Mouse (Mus musculus) T-helper 1 cell (primary cell): ENCODE measurements around the gene Pcsk7.

Experiments used
- in situ Hi-C: fragments of 300-600 bp; cut with MboI, MseI; formaldehyde crosslinking; loops from one replicate; pipeline ENCODE4 v1.15.1; 2025; ENCODE audit warnings: high pct_unique_total_duplicates

Gene Pcsk7

DNA sequence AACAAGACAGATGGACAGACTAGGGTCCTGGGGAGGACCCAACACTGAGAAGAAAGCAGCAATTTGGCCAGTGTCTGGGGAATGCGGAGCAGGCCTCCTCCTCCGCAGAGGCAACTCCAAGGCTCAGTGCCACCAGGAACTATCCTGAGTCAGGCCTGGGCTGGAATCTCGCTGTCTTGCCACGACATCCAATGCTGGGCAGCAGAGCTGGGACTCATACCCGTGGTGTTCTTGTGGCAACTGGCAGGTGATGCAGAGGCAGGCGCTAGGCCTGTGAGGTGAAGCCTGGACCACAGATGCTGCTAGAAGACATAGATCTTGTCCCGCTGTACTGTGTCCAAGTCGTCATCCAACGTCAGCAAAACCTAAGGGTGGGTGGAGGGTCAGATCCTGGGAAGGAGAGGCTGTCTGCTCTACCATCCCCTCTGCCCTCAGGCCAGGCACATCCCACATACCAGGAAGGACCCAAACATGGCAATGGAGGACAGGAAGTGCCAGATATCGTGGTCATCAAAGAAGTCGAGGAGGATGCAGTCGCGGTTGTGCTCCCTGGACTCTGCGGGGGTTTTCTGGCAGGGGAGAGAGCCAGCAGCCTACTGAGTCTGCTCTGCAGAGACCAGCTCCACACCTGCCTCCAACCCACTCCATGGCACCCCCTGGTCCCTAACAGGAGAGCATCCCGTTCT lies 32.8 kb downstream of the Pcsk7 start:
- in situ Hi-C loops: no loop called here

DNA sequence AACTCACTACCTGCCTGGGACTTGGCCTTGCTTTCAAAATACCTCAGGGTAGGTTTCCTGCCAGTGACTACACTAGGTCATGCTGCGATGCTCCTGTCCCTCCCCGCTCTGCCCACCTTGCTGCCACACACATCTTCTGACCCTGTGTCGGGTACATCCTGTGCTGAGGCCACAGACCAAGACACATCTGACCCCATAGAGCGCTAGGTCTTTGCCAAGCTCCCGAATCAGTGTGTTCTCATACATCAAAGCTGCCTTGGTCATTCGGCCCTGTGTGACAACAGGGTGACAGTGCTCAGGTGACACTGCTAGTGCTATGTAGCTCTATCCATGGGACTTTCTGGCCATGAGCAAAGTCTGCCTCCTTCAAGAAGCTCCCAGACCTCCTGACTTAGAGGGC lies 33.5 kb downstream of the Pcsk7 start:
- in situ Hi-C loops: no loop called here

DNA sequence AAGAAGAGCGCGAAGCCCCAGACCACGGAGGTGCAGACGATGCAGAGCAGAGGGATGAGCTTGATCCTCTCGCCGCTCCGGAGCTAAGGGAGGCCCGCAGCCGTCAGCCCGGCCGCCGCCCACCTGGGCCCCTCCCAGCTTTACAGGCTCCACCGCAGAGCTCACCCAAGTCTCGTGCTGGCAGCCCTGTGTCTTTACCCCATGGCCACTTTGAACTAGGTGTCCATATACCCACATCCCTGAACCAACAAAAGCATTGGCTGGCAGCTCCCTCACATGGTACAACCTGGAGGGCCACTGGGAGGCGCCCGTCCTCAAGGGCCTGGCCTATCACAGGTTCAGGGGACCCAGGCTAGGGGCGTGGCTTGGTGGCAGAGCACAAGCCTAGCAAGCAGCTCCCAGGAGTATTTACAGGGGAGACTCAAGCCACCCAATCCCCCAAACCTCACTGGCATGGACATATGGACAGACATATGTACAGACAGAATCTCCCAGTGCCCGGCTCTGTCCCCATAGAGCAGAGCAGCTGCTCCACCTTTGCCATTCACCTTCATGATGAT lies 35.1 kb downstream of the Pcsk7 start:
- in situ Hi-C loops: no loop called here

DNA sequence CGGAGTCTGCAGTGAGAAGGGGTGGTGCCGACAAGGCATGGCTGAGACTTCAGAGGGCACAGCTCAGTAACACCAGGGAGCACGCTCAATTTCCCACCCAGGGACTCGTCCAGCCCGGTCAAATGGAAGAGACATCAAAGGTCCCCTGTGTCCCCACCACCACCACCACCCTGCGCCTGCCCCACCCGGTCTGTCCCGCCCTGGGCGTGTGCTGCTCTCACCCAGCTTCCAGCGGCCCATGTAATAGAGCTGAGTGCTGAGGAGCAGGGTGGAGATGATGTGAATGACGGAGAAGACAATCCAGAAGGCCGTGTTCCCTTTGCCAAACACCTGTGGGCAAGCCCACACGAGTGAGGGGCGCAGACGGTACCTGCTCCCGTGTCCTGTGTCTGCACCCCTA lies 36.2 kb downstream of the Pcsk7 start:
- in situ Hi-C loops: no loop called here

DNA sequence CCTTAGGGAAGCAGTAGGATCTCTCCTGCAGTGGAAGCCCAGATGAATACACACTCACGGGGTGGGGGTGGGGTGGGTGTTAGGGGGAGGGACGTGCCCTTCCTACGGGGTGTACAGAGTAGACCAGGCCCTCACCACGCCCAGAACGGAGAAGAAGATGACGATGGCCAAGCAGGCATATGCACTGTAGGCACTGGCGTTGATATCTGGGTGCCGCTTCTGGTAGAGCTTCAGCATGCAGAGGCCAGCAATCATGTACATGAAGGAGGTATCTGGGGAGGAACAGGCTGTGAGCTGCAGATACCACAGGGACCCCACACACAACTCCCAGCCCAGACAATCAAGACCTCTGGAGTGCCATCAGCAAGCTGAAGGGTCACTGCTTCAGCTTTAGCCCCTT lies 36.6 kb downstream of the Pcsk7 start:
- in situ Hi-C loops: no loop called here

DNA sequence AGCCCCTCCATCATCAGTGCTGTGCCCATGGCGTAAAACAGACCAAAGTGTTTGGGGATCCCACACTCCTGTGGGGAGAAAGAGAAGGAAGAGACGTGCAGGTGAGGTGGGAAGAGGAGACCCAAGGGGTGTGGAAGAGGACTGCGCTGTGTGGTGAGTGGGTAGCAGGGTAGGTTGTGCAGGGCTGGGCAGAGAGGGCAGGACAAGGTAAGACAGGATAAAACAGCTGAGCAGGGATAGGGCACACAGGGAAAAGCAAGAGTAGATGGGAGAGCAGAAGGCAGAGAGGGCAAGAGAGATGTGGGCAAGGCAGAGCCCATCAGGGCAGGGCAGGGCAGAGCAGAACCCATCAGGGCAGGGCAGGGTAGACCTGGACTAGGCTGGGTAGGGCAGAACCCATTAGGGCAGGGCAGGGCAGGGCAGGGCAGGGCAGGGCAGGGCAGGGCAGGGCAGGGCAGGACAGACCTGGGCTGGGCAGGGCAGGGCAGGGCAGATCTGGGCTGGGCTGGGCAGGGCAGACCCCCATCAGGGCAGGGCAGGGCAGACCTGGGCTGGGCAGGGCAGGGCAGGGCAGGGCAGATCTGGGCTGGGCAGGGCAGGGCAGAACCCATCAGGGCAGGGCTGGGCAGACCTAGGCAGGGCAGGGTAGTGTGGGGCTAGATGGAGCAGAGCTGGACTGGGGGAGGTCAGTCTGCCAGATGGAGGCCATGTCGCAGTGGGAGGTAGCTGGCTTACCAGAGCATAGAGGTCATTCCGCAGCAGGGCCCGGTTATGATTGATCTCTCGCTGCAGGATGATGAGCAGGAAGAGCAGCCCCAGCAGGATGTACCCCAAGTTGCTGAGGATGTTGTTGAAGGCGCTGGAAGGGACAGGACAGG lies 37.6 kb downstream of the Pcsk7 start:
- in situ Hi-C loops: no loop called here

DNA sequence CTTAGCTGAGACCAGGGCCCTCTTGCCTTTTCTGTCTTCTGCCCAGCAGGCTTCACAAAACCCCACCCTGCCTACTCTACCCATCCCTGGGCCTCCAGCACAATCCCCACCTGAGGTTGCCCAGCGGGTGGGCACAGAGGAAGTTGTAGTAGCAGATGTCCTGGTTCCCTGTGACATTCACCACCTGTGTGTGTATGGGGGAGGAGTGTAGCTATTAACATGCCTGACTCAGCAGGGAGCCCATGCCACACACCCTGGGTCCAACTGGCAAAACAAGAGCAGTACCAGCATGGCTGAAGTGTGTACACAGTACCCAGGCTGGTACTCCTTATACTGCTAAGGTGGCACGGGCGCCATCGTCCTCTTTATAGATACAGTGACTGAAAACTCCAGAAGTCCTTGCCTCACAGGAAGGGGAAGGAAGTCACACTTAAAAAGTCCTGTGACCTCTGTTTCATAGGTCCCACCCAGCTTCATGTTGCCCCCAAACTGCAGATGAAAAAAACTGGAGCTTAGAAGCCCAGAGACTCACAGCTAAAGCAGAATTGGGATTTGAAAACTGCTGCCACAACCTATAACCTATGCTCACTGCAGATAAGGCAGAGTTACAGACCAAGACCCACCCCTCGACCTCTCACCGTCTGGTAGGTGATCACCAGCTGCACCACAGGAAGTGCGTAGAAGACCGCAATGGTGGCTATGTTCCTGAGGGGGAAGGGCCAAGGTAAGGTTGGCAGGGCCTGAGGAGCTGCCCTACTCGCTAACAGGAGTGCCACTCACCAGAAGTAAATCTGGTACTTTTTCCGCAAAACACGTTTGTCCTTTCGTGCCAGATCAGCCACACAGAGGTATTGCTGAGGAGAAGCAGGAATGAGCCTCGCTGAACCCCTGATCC lies 38.5 kb downstream of the Pcsk7 start:
- in situ Hi-C loops: loop anchor here (5.0 kb wide), 1 partner anchor 32 kb away; no protein-coding TSS in a partner anchor

DNA sequence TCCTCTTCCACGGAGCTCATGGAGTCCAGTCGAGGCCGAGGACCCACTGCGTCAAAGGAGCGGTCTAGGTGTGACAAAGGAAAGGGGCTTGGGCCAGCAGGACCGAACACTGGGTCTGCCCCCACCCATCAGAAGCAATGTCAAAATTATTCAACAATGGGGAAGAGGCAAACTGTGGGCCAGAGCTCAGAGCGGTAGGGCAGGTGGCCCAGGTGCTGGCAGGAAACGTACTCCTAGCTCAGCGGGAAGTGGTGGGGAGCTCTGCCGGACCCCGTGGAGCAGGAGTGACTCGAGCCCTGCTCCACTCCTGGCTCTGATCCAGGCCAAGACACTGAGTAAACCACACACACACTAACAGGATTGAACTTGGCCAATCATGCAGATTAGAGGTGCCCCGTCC lies 39.4 kb downstream of the Pcsk7 start:
- in situ Hi-C loops: loop anchor here (5.0 kb wide), 1 partner anchor 33 kb away; no protein-coding TSS in a partner anchor

DNA sequence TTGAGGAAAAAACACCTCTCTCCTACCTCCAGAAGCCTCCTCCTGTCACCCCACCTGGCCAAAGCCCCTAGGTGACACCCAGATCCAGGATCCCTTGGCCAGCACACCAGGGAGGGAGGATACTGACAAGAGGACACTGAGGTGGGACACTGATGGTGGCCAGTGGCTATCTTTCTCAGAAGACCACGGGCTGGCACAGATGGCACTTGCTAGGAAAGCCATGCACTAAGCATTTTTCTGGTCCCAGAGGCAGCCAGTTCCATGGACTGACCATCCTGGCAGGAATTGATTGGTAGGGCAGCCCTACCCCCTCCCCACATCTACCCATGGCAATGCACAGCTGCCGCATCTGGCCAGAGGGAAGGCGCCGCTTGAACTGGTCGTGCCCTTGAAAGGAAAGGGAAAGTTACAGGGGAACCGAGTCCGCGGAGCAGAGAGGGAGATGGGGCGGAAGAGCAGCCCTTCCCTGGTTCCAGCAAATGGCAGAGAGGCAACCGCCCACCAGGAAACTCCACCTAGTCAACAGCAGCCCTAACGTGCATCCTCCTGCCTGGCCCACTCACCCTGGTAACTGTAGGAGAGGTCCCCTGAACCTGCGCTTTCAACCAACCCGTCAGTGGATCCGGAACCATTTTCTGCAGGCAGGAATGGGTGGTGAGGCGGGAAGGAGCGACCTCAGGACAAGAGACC lies 40.0 kb downstream of the Pcsk7 start:
- in situ Hi-C loops: loop anchor here (5.0 kb wide), 1 partner anchor 34 kb away; no protein-coding TSS in a partner anchor

DNA sequence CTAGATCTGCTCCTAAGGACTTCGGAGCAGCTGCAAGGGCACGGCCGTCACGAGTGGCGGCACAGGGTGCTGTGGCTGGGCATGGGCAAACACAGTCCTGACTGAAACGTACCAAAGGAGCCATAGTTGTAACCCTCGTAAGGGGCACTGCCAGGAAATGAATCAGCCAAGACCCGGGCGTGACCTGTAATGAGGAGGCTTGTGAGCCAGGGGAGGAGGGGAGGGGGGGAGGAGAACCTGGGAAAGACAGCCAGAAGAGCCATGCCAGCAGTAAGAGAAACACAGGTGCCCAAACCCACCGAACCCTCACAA lies 40.5 kb downstream of the Pcsk7 start:
- in situ Hi-C loops: loop anchor here (5.0 kb wide), 1 partner anchor 35 kb away; no protein-coding TSS in a partner anchor

DNA sequence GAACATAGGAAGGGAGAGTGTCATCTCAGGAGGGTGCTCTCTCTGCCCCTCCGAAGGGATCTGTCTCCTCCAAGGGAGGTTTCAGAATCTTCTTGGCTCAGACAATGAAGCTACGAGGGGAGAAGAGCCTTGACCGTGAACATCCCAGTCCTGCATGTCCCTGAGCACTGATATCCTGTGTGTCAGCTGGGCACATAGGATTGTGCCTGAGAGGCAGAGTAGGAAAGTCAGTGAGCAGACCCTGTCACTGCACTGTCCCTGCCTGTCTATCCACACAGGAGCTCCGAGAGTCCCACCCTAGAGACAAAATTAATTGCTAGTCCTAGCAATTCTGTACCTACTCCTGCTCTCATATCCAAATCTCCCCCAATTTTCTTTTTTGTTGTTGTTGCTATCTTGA lies 45.8 kb downstream of the Pcsk7 start:
- in situ Hi-C loops: no loop called here

DNA sequence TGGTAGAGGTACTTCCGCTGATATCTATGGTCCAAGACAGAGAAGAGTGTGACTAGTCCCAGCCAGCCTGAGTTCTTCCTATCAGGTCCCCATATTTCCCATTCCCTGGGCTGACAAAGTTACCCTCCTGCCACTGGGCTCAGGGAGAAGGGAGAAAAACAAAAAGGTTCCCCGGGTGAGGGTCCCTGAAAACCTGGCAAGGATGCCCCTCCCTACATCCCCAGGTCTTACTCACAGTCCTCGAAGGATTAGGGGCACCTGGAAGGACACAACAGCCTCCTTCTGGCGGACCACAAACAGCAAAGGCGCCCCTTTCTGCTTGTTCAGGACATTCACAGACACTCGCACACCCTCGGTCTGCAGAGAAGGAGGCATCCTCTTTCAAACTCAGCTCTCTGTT lies 46.6 kb downstream of the Pcsk7 start:
- in situ Hi-C loops: no loop called here

DNA sequence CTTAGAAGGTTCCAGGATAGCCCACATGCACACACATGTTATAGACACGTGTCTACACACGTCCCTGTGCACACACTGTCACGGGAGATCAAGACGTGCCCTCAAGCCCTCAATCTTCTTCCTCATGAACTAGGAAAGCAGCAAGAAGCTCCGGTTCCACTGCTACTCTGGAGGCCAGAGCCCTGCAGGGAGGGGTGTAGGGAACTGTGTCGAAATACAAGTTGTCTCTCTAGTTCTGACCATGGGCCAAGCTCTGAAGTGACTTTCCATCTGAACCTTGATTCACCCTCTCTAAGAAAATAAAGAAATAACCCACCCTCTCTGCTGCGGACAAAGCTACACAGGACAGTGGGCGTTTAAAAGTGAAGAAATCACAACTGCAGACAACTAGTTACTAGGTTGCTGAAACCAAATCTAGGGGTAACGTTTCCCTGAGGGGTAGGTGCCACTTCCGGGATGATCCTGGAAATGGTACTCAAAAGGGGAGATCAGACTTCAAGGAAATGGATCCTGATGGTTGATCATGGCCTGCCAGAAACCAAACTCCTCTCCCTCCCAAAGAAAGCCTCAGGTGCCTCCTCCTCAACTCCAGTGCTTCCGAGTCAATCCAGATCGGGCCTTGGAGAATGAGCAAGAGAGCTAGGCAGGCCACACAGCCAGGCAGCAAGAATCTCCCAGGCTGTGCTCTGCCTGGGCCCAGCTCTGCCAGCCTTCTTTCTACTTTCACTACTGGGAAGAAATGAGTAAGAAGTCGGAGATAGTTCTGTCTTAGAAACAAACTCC lies 47.4 kb downstream of the Pcsk7 start:
- in situ Hi-C loops: no loop called here

DNA sequence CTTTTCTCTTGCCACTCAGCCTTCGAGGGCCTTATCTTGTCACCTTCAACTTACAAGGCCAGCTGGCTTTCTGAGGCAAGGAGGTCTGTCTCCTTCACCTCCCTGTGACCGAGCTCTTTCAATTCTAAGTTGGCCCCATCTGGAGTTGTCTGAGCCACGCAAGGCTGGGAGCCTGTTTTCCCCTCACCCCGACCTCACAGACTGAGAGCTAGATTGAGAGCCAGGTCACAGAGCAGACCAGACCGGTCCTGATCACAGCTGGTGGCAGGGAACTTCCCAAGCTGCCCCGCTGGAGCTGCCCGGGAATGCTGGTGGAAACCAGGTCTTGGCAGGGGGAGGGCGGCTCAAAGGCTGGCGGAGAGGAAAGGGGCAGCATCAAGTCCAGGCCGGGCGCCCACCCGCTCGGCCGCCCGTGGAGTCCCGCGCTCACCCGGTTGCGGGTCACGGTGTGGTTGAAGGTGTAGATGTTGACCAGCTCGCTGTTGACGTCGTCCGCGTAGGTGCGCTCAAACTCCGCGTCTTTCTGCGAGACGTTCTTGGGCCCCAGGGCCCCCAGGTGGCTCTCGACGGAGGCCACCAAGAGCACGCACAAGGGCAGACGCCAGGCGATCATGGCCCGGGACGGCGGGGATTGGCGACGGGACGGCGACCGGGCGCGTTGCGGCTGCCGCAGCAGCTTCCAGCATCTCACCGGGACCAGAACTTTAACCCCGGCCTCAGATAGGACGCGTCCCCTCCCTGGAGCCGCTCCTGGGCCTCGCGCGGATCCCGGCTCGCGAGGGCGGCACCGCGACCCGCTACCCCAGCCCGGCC lies 48.2 kb downstream of the Pcsk7 start:
- in situ Hi-C loops: no loop called here

DNA sequence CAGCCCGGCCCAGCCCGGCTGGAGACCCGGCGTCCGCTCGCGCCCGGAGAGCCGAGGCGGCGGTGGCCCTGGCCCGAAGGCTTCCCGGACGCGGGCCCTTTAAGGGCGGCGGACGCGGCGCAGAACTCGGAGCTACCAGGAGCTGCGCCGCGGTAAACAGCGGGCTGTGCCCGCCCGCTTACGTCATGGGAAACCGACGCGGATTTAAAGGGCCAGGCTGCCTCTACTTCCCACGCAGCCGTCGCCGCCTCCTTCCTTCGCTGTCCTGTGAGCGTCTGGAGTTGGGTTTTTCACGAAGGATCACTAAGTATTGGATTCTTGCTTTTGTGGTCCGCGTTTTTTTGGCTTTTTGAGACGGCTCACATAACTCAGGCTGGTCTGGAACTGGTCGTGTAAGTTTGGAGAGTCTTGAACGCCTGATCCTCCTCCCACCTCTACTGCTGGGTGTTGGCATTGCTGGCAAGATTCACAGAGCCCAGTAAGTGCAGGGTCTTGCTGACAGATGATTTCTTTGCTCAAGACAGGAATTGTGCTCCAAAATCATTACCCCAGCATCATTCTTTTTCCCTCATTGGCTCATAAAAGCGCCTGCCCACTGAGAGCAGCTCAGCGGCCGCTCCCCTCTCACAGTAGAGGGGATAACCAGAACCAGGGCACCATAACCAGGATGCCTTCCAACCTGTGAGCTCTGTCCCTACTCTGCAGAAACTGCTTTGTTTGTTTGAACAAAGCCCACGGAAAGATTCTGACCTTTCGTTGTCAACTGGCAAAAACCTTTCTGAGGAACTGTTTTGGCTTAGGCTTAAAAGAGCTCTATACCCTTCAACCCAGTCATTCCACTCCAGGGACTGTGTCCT lies 49.0 kb downstream of the Pcsk7 start, which contains the start of gene Sidt2:
Gene Sidt2 (minus strand): TSS at position 152 of the 857 bp plus-strand sequence.
- in situ Hi-C loops: no loop called here

DNA sequence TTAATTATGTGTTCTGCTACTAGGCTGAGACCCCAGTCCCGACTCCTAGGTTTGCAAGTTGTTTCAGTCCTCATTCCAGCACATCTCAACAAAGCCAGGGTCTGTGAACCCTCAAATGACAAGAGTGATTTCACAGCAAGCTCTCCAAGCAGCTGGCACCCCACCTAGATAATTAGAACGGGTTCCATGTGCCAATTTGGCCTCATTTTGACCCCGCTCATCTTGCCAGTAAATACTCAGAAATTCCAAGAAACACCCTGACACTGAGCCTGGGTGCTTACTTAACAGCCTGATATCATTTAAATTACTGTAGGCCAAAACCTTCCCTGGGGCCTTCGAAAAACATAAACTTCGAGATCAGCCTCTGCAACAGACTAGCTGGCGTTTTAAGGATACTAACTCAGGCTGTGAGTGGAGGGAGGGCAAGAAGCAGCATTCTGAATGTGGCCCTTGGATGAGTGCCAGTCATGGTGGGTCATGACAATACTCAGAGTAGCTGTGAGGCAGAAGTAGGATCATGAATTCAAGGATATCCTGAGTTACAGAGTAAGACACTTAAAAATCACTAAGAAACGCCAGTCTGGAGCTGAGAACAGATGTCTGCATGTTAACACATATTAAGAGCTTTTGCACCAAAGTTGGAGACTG lies 51.9 kb downstream of the Pcsk7 start:
- in situ Hi-C loops: no loop called here

DNA sequence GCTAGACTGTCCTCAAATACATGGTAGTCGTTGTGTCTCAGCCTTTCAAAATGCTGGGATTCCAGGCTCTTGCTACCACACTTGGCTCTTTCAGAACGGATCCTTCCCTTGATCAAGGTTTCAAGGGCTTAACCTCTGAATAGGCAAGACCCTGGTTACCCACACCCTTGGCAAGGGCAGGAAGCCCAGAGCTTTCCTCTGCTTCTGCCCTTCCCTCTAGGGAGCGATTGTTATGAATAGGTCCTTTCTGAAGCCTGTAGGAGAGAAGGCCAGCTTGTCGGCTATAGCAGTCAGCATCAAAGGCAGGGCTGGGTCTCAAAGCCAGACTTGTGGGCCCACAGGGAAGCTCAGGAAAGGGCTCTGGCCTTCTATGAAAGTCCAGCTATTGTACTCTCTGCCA lies 52.6 kb downstream of the Pcsk7 start:
- in situ Hi-C loops: no loop called here

DNA sequence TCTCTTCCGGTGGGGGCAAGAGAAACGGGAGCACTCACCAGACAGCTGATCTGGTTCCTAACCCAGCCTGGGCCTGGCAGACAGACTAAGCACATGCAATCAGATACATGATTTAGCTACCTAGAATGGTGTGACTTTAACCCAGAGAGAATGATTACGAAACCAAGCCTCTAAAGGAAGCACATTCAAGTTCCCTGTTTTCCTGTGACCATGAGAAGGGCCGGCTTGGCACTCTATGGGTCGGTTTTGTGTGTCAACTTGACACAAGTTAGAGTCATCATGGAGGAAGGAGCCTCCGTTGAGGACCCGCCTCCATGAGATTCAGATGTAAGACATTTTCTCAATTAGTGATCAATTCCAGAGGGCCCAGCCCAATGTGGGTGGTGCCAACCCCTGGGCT lies 53.4 kb downstream of the Pcsk7 start:
- in situ Hi-C loops: no loop called here
